In genomic region chr15:89322670-89323522, GRCm38 (mm10) we compare ENCODE assay signal across 10 mouse cellular contexts. TPM values are rescaled to one million over a fixed set of nuclear protein-coding genes. Genes with fewer than 3 reads are reported as not detected.
DNase-seq lines count a peak whose midpoint lies in the region; ATAC-seq and TF ChIP-seq lines count a peak whose summit lies in the region.
"Had no signal": no experiment of that assay in that cellular context is flagged by ENCODE, and none has a peak within 500 bp of the region (broad histone marks: within the 10 kb centered on the region; RNA-seq: fewer than 3 reads in every experiment).

Adm2 (plus strand) TSS chr15:89322720.

- no peak for TF ChIP-seq CTCF in midbrain, postnatal 0 days (IDR thresholded peaks at IDR 0.05)
- TF ChIP-seq CTCF in stomach, postnatal 0 days (IDR thresholded peaks at IDR 0.05; ENCODE audit: low read depth): no peak

- no peak for TF ChIP-seq POLR2A in limb, embryonic 14.5 days (IDR thresholded peaks at IDR 0.05; ENCODE audit: borderline replicate concordance, extremely low read depth, insufficient read depth, insufficient read length)

- WGBS in midbrain, embryonic 11.5 days: 9% methylated on average over 26 of the region's 26 CpGs
- WGBS in midbrain, postnatal 0 days: 9% methylated on average over 26 of the region's 26 CpGs
- 10% methylated on average over 26 of the region's 26 CpGs for WGBS in forebrain, embryonic 12.5 days
- 4% methylated on average over 26 of the region's 26 CpGs for WGBS in limb, embryonic 14.5 days
- WGBS in stomach, postnatal 0 days: 9% methylated on average over 26 of the region's 26 CpGs

- ATAC-seq in midbrain, embryonic 11.5 days (ENCODE audit: low FRiP score): no peak
- ATAC-seq in midbrain, postnatal 0 days (ENCODE audit: low FRiP score): no peak
- ATAC-seq in forebrain, embryonic 12.5 days (ENCODE audit: low FRiP score): no peak
- ATAC-seq in limb, embryonic 14.5 days (ENCODE audit: low FRiP score, low read depth): no peak
- ATAC-seq in stomach, postnatal 0 days (ENCODE audit: low FRiP score, low TSS enrichment): no peak

- no peaks in the 10 kb centered on the region for H3K27me3 ChIP-seq in midbrain, embryonic 11.5 days (ENCODE audit: control insufficient read depth, insufficient read depth, low read length)
- peaks cover 11% of the 10 kb centered on the region; the same call in 1 of the 2 replicates for H3K27me3 ChIP-seq in midbrain, postnatal 0 days (ENCODE audit: insufficient read depth, low read length)
- H3K27me3 ChIP-seq in forebrain, embryonic 12.5 days: peaks cover 30% of the 10 kb centered on the region
- H3K27me3 ChIP-seq in limb, embryonic 14.5 days (ENCODE audit: control insufficient read depth, insufficient read depth, low read length): no peaks in the 10 kb centered on the region
- no peaks in the 10 kb centered on the region for H3K27me3 ChIP-seq in stomach, postnatal 0 days (ENCODE audit: control insufficient read depth, insufficient read depth, low read length)

- peak within 1 kb of the TSS; percentile 26 for H3K4me2 ChIP-seq in midbrain, embryonic 11.5 days
- no peak within 1 kb of the TSS for H3K4me2 ChIP-seq in midbrain, postnatal 0 days (ENCODE audit: low read depth, low read length, poor library complexity, severe bottlenecking)
- H3K4me2 ChIP-seq in forebrain, embryonic 12.5 days: peak within 1 kb of the TSS; percentile 38
- peak within 1 kb of the TSS; percentile 41 for H3K4me2 ChIP-seq in limb, embryonic 14.5 days (replicated peaks; ENCODE audit: low read depth, low read length, severe bottlenecking)
- peak within 1 kb of the TSS; percentile 45 for H3K4me2 ChIP-seq in stomach, postnatal 0 days (replicated peaks; ENCODE audit: low read depth)

- H3K4me3 ChIP-seq in midbrain, embryonic 11.5 days (ENCODE audit: low read depth, low read length): no peak within 1 kb of the TSS
- no peak within 1 kb of the TSS for H3K4me3 ChIP-seq in midbrain, postnatal 0 days (ENCODE audit: low read depth, low read length)
- no peak within 1 kb of the TSS for H3K4me3 ChIP-seq in forebrain, embryonic 12.5 days (replicated peaks)
- peak within 1 kb of the TSS; percentile 21 for H3K4me3 ChIP-seq in limb, embryonic 14.5 days (replicated peaks; ENCODE audit: low read length)
- H3K4me3 ChIP-seq in stomach, postnatal 0 days (ENCODE audit: low read depth, low read length): peak within 1 kb of the TSS; percentile 19; the same call in 1 of the 2 replicates

- TF ChIP-seq EP300 in stomach, postnatal 0 days (optimal IDR thresholded peaks at IDR 0.05): no peak

- no peak for DNase-seq in midbrain, embryonic 11.5 days (ENCODE audit: low spot score, missing footprints)
- no peak for DNase-seq in midbrain, postnatal 0 days (ENCODE audit: low spot score)
- no peak for DNase-seq in limb, embryonic 14.5 days (ENCODE audit: low spot score)
- no peak for DNase-seq in stomach, postnatal 0 days (ENCODE audit: low spot score)
- no peak for DNase-seq in urinary bladder, postnatal 14 days (ENCODE audit: low spot score)
- no peak for DNase-seq in lung, postnatal 10 days
- no peak for DNase-seq in spleen, adult 12 weeks (ENCODE audit: low spot score)
- DNase-seq: adrenal gland, postnatal 25 days had no signal

- no peak within 1 kb of the TSS for H3K27ac ChIP-seq in midbrain, embryonic 11.5 days (ENCODE audit: low read depth, low read length)
- H3K27ac ChIP-seq in midbrain, postnatal 0 days (ENCODE audit: low read depth, low read length): no peak within 1 kb of the TSS
- no peak within 1 kb of the TSS for H3K27ac ChIP-seq in forebrain, embryonic 12.5 days
- no peak within 1 kb of the TSS for H3K27ac ChIP-seq in limb, embryonic 14.5 days (replicated peaks; ENCODE audit: low read depth, low read length)
- H3K27ac ChIP-seq in stomach, postnatal 0 days (replicated peaks): no peak within 1 kb of the TSS

- H3K36me3 ChIP-seq in midbrain, embryonic 11.5 days (ENCODE audit: control insufficient read depth, insufficient read depth, low read length): no peaks in the 10 kb centered on the region
- H3K36me3 ChIP-seq in midbrain, postnatal 0 days (ENCODE audit: insufficient read depth, low read length): no peaks in the 10 kb centered on the region
- H3K36me3 ChIP-seq in forebrain, embryonic 12.5 days (replicated peaks): no peaks in the 10 kb centered on the region
- H3K36me3 ChIP-seq in limb, embryonic 14.5 days (ENCODE audit: control insufficient read depth, insufficient read depth, low read length): no peaks in the 10 kb centered on the region
- no peaks in the 10 kb centered on the region for H3K36me3 ChIP-seq in stomach, postnatal 0 days (ENCODE audit: control insufficient read depth, insufficient read depth, low read length)

- H3K9ac ChIP-seq in midbrain, embryonic 11.5 days (ENCODE audit: low read length): no peak within 1 kb of the TSS
- no peak within 1 kb of the TSS for H3K9ac ChIP-seq in midbrain, postnatal 0 days (replicated peaks; ENCODE audit: low read length, poor library complexity, severe bottlenecking)
- H3K9ac ChIP-seq in forebrain, embryonic 12.5 days: no peak within 1 kb of the TSS
- H3K9ac ChIP-seq in limb, embryonic 14.5 days (ENCODE audit: low read depth, low read length, severe bottlenecking): peak within 1 kb of the TSS; percentile 29; the same call in 1 of the 2 replicates
- peak within 1 kb of the TSS; percentile 47 for H3K9ac ChIP-seq in stomach, postnatal 0 days (ENCODE audit: low read length)

- no peaks in the 10 kb centered on the region for H3K4me1 ChIP-seq in midbrain, embryonic 11.5 days (ENCODE audit: control insufficient read depth, insufficient read depth, low read length)
- no peaks in the 10 kb centered on the region for H3K4me1 ChIP-seq in midbrain, postnatal 0 days (ENCODE audit: insufficient read depth, low read length)
- H3K4me1 ChIP-seq in forebrain, embryonic 12.5 days: peaks cover 9% of the 10 kb centered on the region; the same call in 1 of the 2 replicates
- H3K4me1 ChIP-seq in limb, embryonic 14.5 days (ENCODE audit: control insufficient read depth, insufficient read depth, low read length): peaks cover 7% of the 10 kb centered on the region; the same call in 1 of the 2 replicates
- H3K4me1 ChIP-seq in stomach, postnatal 0 days (replicated peaks; ENCODE audit: control insufficient read depth, insufficient read depth): no peaks in the 10 kb centered on the region

- no peaks in the 10 kb centered on the region for H3K9me3 ChIP-seq in midbrain, embryonic 11.5 days (ENCODE audit: control insufficient read depth, low read length)
- H3K9me3 ChIP-seq in midbrain, postnatal 0 days (ENCODE audit: low read length): no peaks in the 10 kb centered on the region
- H3K9me3 ChIP-seq in forebrain, embryonic 12.5 days: no peaks in the 10 kb centered on the region
- H3K9me3 ChIP-seq in limb, embryonic 14.5 days (ENCODE audit: control insufficient read depth, low read length): no peaks in the 10 kb centered on the region
- no peaks in the 10 kb centered on the region for H3K9me3 ChIP-seq in stomach, postnatal 0 days (ENCODE audit: control insufficient read depth, low read length)

RNA-seq across cellular contexts. Expression of gene Adm2, which starts in this region (rescaled TPM):
- 0.12 TPM in 1 of 2 replicates, not detected in the other for polyA plus RNA-seq in midbrain, embryonic 11.5 days (2014; fragmentation: Nextera tagmentation; extraction: Ambion mirVana)
- total RNA-seq in midbrain, postnatal 0 days (2014; rRNA removed): not detected in 2 replicates
- polyA plus RNA-seq in midbrain, postnatal 0 days (2015; fragmentation: Nextera tagmentation; extraction: Ambion mirVana): not detected in 2 replicates
- not detected in 2 replicates for polyA plus RNA-seq in forebrain, embryonic 12.5 days (2016; fragmentation: Nextera tagmentation; extraction: Ambion mirVana)
- polyA plus RNA-seq in limb, embryonic 14.5 days (2012; rRNA removed): 0.74 and 1.0 TPM in 2 replicates
- polyA plus RNA-seq in limb, embryonic 14.5 days (2014; fragmentation: Nextera tagmentation; extraction: Ambion mirVana): 0.52 TPM in 1 of 2 replicates, not detected in the other
- polyA plus RNA-seq in stomach, postnatal 0 days (2015; fragmentation: Nextera tagmentation; extraction: Ambion mirVana): 0.44 and 0.47 TPM in 2 replicates
- total RNA-seq: adrenal gland, postnatal 25 days; gastrocnemius, adult 8-10 months had no signal

Comparison
In these comparisons a context has a peak if more than half of its experiments do, and no peak if none do; other contexts are left out.
1. H3K4me3 ChIP-seq: peak in limb, embryonic 14.5 days (single experiment) and stomach, postnatal 0 days (single experiment); none in midbrain, embryonic 11.5 days (single experiment), midbrain, postnatal 0 days (single experiment) and forebrain, embryonic 12.5 days (single experiment).
2. H3K9ac ChIP-seq: peak in limb, embryonic 14.5 days (single experiment) and stomach, postnatal 0 days (single experiment); none in midbrain, embryonic 11.5 days (single experiment), midbrain, postnatal 0 days (single experiment) and forebrain, embryonic 12.5 days (single experiment).